Mouse (Mus musculus) thymus, postnatal 4 days (tissue): ENCODE measurements around the gene Car5a.

Experiments
- DNase-seq: peaks from one replicate; pipeline ENCODE4 v3.0.0; 2021

Gene Car5a

DNA sequence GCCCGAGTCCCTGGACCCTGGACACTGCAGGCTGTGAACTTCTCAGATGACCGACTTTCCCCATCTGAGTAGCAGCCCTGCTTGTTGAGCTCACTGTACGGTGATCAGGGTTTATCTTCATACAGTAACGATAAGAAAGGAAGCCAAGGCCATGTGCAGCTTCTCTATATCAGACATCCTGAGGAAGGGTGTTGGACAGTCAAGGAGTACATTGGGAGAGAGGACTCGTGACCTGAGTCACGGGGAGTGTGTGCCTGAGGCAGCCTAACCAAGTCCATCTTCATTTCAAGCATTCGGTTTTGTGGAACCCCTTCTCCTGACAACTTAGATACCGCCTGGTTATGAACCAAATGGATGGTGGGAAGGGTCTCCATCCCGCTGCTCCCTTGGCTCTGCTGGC lies 69.2 kb downstream of the Car5a start:
- no peak for DNase-seq

DNA sequence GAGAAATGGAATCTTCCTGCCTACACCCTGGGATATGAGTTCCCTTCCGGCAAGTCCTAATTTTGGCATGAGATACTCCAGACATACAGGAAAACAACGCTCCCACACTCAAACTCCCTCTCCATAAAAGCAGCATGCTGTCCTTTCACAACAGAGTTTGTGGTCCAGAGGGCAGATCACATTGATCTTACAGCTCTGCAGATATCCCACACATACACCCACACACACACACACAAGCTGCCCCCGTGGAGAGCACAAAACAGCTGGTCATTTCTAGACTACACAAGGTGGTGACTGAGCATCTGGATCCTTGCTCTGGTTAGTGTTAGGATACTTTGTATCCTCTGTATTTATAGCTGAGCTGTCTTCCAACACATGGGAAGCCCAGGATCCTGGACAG lies 69.7 kb downstream of the Car5a start:
- no peak for DNase-seq

GRCm38 (mm10) chr8:121874031-121874430 lies 70.7 kb downstream of the Car5a start:
- peak; percentile 58 for DNase-seq

- peak; percentile 33 for DNase-seq
Measured at GRCm38 (mm10) chr8:121871833-121872440, 72.8 kb downstream of the Car5a start.

DNA sequence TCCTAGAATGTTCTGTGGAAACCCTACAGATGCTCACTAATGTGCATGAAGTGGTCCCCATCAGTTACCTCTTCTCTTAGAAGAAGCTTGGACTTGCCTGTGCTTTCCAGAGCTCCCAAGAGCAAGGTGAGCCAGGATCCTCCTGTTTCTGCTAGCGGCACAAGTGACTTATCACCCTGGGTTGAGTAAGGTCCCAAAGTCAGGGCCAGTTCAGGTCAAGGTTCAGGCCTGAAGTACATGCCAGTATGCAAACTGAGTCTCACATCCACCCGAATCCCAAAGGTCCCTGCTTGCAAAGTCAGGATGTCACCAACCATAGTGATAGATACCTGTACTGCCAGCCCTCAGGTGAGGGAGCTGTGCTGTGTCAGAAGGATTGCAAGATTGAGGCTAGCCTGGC lies 74.5 kb downstream of the Car5a start:
- DNase-seq: no peak

- no peak for DNase-seq
Measured at GRCm38 (mm10) chr8:121868896-121869295, 75.8 kb downstream of the Car5a start.

DNA sequence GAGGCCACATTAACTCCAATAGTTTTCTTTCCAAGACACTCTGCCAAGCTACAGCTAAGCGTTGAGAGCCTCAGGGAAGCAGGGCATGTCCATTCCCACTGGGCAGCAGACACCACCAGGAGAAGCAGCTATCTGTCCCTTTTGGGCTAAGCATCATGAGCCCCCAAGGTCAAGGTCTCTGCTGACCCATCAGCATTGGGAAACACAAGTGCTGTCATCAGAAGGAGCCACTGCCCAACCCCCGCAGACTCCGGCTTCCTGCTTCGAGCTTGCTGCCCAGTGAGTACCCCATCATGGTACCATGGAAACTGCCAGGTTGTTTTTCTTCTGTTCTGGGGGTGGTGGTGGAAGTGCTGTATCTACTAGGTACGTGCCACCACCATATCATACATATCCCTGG lies 76.5 kb downstream of the Car5a start:
- DNase-seq: no peak
